Mouse (Mus musculus): ENCODE results near the gene Htr5b.

DNA sequence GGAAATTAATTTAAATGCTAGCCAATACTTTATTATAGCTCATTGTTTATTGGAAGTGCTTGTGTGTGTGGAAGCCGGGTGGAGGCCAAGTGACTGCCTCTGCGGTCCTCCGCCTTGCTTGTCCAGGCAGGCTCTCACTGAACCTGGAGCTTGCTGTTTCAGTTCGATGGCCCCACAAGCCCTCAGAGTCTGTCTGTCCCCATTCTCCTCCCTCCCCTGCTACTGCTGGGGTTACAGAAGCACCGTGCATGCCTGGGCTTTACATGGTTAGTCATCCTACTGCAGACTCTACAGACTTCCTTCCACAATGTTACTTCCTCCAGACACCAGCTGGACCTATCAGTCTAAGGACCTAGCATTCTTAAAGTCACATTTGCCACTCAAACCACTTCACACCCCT lies 29.6 kb upstream of the Htr5b start:
- TF ChIP-seq CTCF (conservative IDR thresholded peaks at IDR 0.05; ENCODE audit: low read length) (no peak), NANOG (IDR thresholded peaks at IDR 0.05; ENCODE audit: borderline replicate concordance, low read length) (no peak), POU5F1 (IDR thresholded peaks at IDR 0.05; ENCODE audit: borderline replicate concordance, low read length) (no peak)
